Mouse (Mus musculus) neural tube, embryonic 15.5 days (tissue): ENCODE results near the gene Cfap97d1. TPM values are rescaled to one million over a fixed set of nuclear protein-coding genes. Genes with fewer than 3 reads are reported as not detected.

Source experiments
- ATAC-seq: fragments of 200-750 bp; cut with Nextera tagmentation; 2 replicates; pipeline ENCODE4 v1.8.0; 2017; ENCODE audit warnings: mild to moderate bottlenecking, moderate TSS enrichment, moderate library complexity; ENCODE audit not compliant: low FRiP score
- H3K27ac ChIP-seq: fragments of 300-500 bp; sonication (generic); replicated peaks from 2 replicates; pipeline ENCODE4 v1.5.1; 2015; ENCODE audit warnings: mild to moderate bottlenecking, inconsistent platforms
- H3K27me3 ChIP-seq: fragments of 300-500 bp; sonication (generic); replicated peaks from 2 replicates; pipeline ENCODE4 v1.6.1; 2015; ENCODE audit warnings: inconsistent platforms
- H3K36me3 ChIP-seq: fragments of 300-500 bp; sonication (generic); 2 replicates; pipeline ENCODE4 v1.6.1; 2015; ENCODE audit warnings: inconsistent platforms
- H3K4me1 ChIP-seq: fragments of 300-500 bp; sonication (generic); 2 replicates; pipeline ENCODE4 v1.6.1; 2015; ENCODE audit warnings: inconsistent platforms
- H3K4me2 ChIP-seq: fragments of 300-500 bp; sonication (generic); 2 replicates; pipeline ENCODE4 v1.6.1; 2015; ENCODE audit warnings: inconsistent platforms, mild to moderate bottlenecking, moderate library complexity
- H3K4me3 ChIP-seq: fragments of 300-500 bp; sonication (generic); replicated peaks from 2 replicates; pipeline ENCODE4 v1.5.1; 2015; ENCODE audit warnings: mild to moderate bottlenecking, inconsistent platforms
- H3K9ac ChIP-seq: fragments of 300-500 bp; sonication (generic); replicated peaks from 2 replicates; pipeline ENCODE4 v1.6.1; 2015; ENCODE audit warnings: mild to moderate bottlenecking, inconsistent platforms
- H3K9me3 ChIP-seq: fragments of 300-500 bp; sonication (generic); replicated peaks from 2 replicates; pipeline ENCODE4 v1.6.1; 2016; ENCODE audit warnings: inconsistent platforms
- WGBS: fragments of 180-500 bp; shearing (Covaris S2); methylation state at CpG from one replicate; pipeline ENCODE4 v1.1.7; 2015; ENCODE audit warnings: mixed read lengths; 5-methylcytosine and 5-hydroxymethylcytosine counted together
- polyA plus RNA-seq: library from polyadenylated mRNA; unstranded; fragments of >200 nt; fragmentation: Nextera tagmentation; extraction: Ambion mirVana; gene quantifications from 2 replicates; pipeline ENCODE4 v1.2.1, GENCODE M21; 2015

Cfap97d1 gene
- polyA plus RNA-seq, 1 experiment from 2014 or later: not detected

GRCm38 (mm10) chr11:101963473-101964291 is 20.4 kb upstream of the Cfap97d1 start:
- Histone ChIP-seq H3K4me1 (peaks cover 38% of the 10 kb centered on the region), H3K36me3 (no peaks in the 10 kb centered on the region), H3K9me3 (no peaks in the 10 kb centered on the region), H3K27ac (no peak overlapping the region), H3K27me3 (peaks cover 83% of the 10 kb centered on the region), H3K9ac (peak overlapping the region; percentile 62), H3K4me2 (peak overlapping the region; percentile 97), H3K4me3 (peak overlapping the region; percentile 60)
- under 1% methylated on average over 78 of the region's 78 CpGs for WGBS
- ATAC-seq: peak; percentile 39; the same call in 1 of the 2 replicates

- no peak for ATAC-seq
- peak overlapping the region; percentile 60; the same call in 1 of the 2 replicates for H3K4me3 ChIP-seq
- H3K27me3 ChIP-seq: peaks cover 80% of the 10 kb centered on the region
Observed at GRCm38 (mm10) chr11:101964647-101965046, 19.4 kb upstream of the Cfap97d1 start.

GRCm38 (mm10) chr11:101965553-101965952 is 18.5 kb upstream of the Cfap97d1 start:
- WGBS: 0% methylated on average over 2 of the region's 2 CpGs
- no peak overlapping the region for H3K4me2 ChIP-seq
- H3K27me3 ChIP-seq: peaks cover 74% of the 10 kb centered on the region
- peaks cover 39% of the 10 kb centered on the region for H3K4me1 ChIP-seq
- no peak for ATAC-seq
- no peaks in the 10 kb centered on the region for H3K36me3 ChIP-seq
- no peak overlapping the region for H3K9ac ChIP-seq
- no peak overlapping the region for H3K27ac ChIP-seq
- H3K9me3 ChIP-seq: no peaks in the 10 kb centered on the region
- H3K4me3 ChIP-seq: no peak overlapping the region

More at GRCm38 (mm10) chr11:101964647-101965046, 19.4 kb upstream of the Cfap97d1 start:
- Histone ChIP-seq H3K4me2 (peak overlapping the region; percentile 97), H3K9me3 (no peaks in the 10 kb centered on the region), H3K9ac (no peak overlapping the region), H3K4me1 (peaks cover 39% of the 10 kb centered on the region), H3K36me3 (no peaks in the 10 kb centered on the region), H3K27ac (no peak overlapping the region)
- under 1% methylated on average over 8 of the region's 8 CpGs for WGBS

DNA sequence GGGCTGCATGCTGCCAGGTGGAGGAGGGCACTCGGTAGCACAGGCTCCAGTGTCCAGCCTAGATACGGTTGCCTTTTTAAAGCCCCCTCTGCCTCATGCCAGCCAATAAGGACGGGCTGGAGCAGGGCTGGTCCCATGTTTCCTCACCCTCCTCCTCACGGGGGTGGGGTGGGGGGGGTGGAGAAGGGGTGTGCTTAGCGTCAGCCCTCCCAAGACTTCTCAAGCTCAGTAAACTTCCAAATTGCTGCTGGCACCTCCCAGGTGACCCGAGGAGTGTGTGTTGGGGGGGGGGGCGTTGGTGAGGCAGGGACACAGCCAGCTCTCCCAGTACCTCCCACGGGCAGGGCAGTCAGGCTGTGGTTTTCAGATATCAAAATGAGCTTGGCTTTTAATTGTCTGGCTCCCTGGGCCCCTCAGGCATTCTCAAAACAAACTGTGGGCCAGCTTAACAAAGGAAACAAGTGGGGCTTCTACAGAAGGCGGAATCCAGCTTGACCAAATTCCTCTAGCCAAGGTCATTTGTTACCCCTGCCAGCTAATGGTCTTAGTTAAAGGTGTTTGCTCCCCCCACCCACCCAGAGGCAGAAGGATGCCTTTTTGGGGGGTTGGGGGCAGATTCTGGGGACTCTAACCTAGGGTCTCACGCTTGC is 17.0 kb upstream of the Cfap97d1 start, which contains the start of gene Sost:
Gene Sost, minus strand, starts transcription at position 51 of the 650 bp plus-strand sequence.
- peaks cover 59% of the 10 kb centered on the region for H3K27me3 ChIP-seq
- ATAC-seq: no peak

GRCm38 (mm10) chr11:101968311-101968710 is 15.8 kb upstream of the Cfap97d1 start:
- ATAC-seq: 0 out of 2 replicates have a peak, but pooled peaks have one; percentile 18
- Histone ChIP-seq H3K9me3 (no peaks in the 10 kb centered on the region), H3K4me1 (peaks cover 32% of the 10 kb centered on the region), H3K4me3 (no peak overlapping the region), H3K36me3 (no peaks in the 10 kb centered on the region), H3K9ac (no peak overlapping the region), H3K27ac (no peak overlapping the region), H3K27me3 (peaks cover 48% of the 10 kb centered on the region), H3K4me2 (no peak overlapping the region)
- WGBS: 8% methylated on average over 7 of the region's 7 CpGs

More for the DNA sequence above, 17.0 kb upstream of the Cfap97d1 start, which contains the start of gene Sost:
- H3K4me1 ChIP-seq: peaks cover 39% of the 10 kb centered on the region
- no peaks in the 10 kb centered on the region for H3K36me3 ChIP-seq
- H3K4me3 ChIP-seq: no peak within 1 kb of the TSS
- H3K27ac ChIP-seq: no peak within 1 kb of the TSS
- H3K9me3 ChIP-seq: no peaks in the 10 kb centered on the region
- WGBS: 22% methylated on average over 9 of the region's 10 CpGs
- no peak within 1 kb of the TSS for H3K9ac ChIP-seq
- no peak within 1 kb of the TSS for H3K4me2 ChIP-seq

GRCm38 (mm10) chr11:101968791-101969190 is 15.3 kb upstream of the Cfap97d1 start:
- Histone ChIP-seq H3K27me3 (peaks cover 43% of the 10 kb centered on the region), H3K27ac (no peak overlapping the region), H3K36me3 (no peaks in the 10 kb centered on the region), H3K9me3 (no peaks in the 10 kb centered on the region), H3K4me1 (peaks cover 27% of the 10 kb centered on the region), H3K4me3 (no peak overlapping the region), H3K9ac (no peak overlapping the region), H3K4me2 (no peak overlapping the region)
- ATAC-seq: peak; percentile 75; the same call in 1 of the 2 replicates
- 0% methylated on average over 5 of the region's 5 CpGs for WGBS

GRCm38 (mm10) chr11:101969835-101970234 is 14.2 kb upstream of the Cfap97d1 start:
- Histone ChIP-seq H3K9ac (no peak overlapping the region), H3K36me3 (no peaks in the 10 kb centered on the region), H3K27me3 (peaks cover 33% of the 10 kb centered on the region), H3K4me2 (no peak overlapping the region), H3K27ac (no peak overlapping the region), H3K4me3 (no peak overlapping the region), H3K9me3 (no peaks in the 10 kb centered on the region), H3K4me1 (peaks cover 17% of the 10 kb centered on the region)
- no peak for ATAC-seq
- WGBS: 88% methylated on average over 13 of the region's 13 CpGs

- Histone ChIP-seq H3K36me3 (no peaks in the 10 kb centered on the region), H3K27me3 (peaks cover 17% of the 10 kb centered on the region), H3K4me3 (no peak overlapping the region), H3K27ac (no peak overlapping the region), H3K9ac (no peak overlapping the region), H3K9me3 (no peaks in the 10 kb centered on the region), H3K4me1 (peaks cover 14% of the 10 kb centered on the region), H3K4me2 (no peak overlapping the region)
- WGBS: 61% methylated on average over 3 of the region's 3 CpGs
- ATAC-seq: no peak
Observed at GRCm38 (mm10) chr11:101971410-101971809, 12.7 kb upstream of the Cfap97d1 start.

- no peak overlapping the region for H3K27ac ChIP-seq
- no peak overlapping the region for H3K9ac ChIP-seq
- H3K4me1 ChIP-seq: peaks cover 9% of the 10 kb centered on the region
- H3K4me3 ChIP-seq: no peak overlapping the region
- H3K4me2 ChIP-seq: no peak overlapping the region
- ATAC-seq: no peak
- H3K9me3 ChIP-seq: no peaks in the 10 kb centered on the region
- H3K27me3 ChIP-seq: 0 out of 2 replicates have a peak, but pooled peaks cover 13% of the 10 kb centered on the region
- WGBS: 75% methylated on average over 3 of the region's 3 CpGs
- H3K36me3 ChIP-seq: no peaks in the 10 kb centered on the region
Observed at GRCm38 (mm10) chr11:101972097-101972496, 12.0 kb upstream of the Cfap97d1 start.

DNA sequence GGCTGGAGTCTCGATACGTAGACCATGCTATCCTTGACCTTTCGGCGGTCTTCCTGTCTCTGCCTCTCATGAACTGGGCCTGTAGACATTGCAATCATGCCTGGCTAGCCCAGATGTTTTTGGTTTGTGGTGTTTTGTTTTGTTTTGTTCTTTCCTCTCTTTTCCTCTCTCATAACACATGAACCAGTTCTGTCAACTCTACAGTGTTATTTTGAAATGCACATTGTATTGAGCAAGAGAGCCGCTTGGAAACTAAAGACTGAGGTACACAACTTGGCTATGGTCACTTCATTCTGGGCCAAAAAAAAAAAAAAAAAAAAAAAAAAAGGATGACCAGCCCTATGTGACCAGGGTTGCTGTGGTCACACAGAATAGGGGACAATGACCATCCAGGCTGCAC is 11.4 kb upstream of the Cfap97d1 start:
- no peak overlapping the region for H3K4me2 ChIP-seq

DNA sequence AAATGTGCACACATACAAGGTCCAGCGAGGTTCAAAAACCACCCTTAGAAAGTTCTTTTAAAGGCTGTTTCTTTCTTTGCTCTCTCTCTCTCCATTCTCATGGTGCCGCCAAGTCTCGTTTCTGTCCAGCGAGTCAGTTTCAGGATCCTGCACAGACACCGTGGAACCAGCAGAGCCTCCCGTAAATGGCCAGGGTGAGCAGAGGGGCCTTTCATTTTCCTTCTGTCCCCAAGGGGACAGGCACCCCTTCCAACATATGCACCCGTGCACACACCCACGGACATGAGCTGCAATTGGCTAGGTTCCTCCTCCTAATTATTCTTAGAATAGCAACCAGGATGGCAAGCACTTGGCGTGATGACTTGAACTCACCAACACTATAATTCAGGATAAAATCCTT is 10.6 kb upstream of the Cfap97d1 start:
- H3K27me3 ChIP-seq: no peaks in the 10 kb centered on the region
- no peak for ATAC-seq
- H3K9me3 ChIP-seq: no peaks in the 10 kb centered on the region
- no peak overlapping the region for H3K4me2 ChIP-seq
- peaks cover 3% of the 10 kb centered on the region for H3K4me1 ChIP-seq
- H3K36me3 ChIP-seq: no peaks in the 10 kb centered on the region
- WGBS: 77% methylated on average over 9 of the region's 9 CpGs
- H3K27ac ChIP-seq: no peak overlapping the region
- H3K4me3 ChIP-seq: no peak overlapping the region
- no peak overlapping the region for H3K9ac ChIP-seq

More for the DNA sequence above, 11.4 kb upstream of the Cfap97d1 start:
- no peak overlapping the region for H3K9ac ChIP-seq
- H3K27me3 ChIP-seq: 0 out of 2 replicates have a peak, but pooled peaks cover 7% of the 10 kb centered on the region
- no peak for ATAC-seq
- no peak overlapping the region for H3K4me3 ChIP-seq
- H3K36me3 ChIP-seq: no peaks in the 10 kb centered on the region
- no peaks in the 10 kb centered on the region for H3K9me3 ChIP-seq
- peaks cover 7% of the 10 kb centered on the region for H3K4me1 ChIP-seq
- WGBS: 95% methylated on average over 5 of the region's 5 CpGs
- H3K27ac ChIP-seq: no peak overlapping the region
